Mouse (Mus musculus) embryonic facial prominence, embryonic 11.5 days (tissue): Measurements from ENCODE around the gene Lypd1. TPM values are rescaled to one million over a fixed set of nuclear protein-coding genes. Genes with fewer than 3 reads are reported as not detected.
A peak's percentile ranks its signal among the peaks of the same experiment; 100 is the strongest.

Source experiments
- ATAC-seq: fragments of 200-750 bp; cut with Nextera tagmentation; replicated peaks from 2 replicates; pipeline ENCODE4 v1.8.0; 2017; ENCODE audit warnings: low read depth; ENCODE audit not compliant: insufficient number of reproducible peaks, low FRiP score, low TSS enrichment
- DNase-seq: peaks from one replicate; pipeline ENCODE4 v3.0.0-alpha.2; 2015; ENCODE audit warnings: low spot score
- H3K27ac ChIP-seq: fragments of 300-500 bp; sonication (generic); replicated peaks from 2 replicates; pipeline ENCODE4 v1.5.1; 2014; ENCODE audit warnings: mild to moderate bottlenecking, low read depth, low read length, control low read depth
- H3K27me3 ChIP-seq: fragments of 300-500 bp; sonication (generic); 2 replicates; pipeline ENCODE4 v1.6.1; 2014; ENCODE audit warnings: mild to moderate bottlenecking, low read length, moderate library complexity, mixed read lengths; ENCODE audit not compliant: control insufficient read depth, insufficient read depth
- H3K36me3 ChIP-seq: fragments of 300-500 bp; sonication (generic); replicated peaks from 2 replicates; pipeline ENCODE4 v1.6.1; 2014; ENCODE audit warnings: low read depth, mild to moderate bottlenecking, low read length, moderate library complexity, mixed read lengths; ENCODE audit not compliant: control insufficient read depth, insufficient read depth
- H3K4me1 ChIP-seq: fragments of 300-500 bp; sonication (generic); 2 replicates; pipeline ENCODE4 v1.6.1; 2014; ENCODE audit warnings: low read length, mixed read lengths; ENCODE audit not compliant: control insufficient read depth, insufficient read depth
- H3K4me2 ChIP-seq: fragments of 300-500 bp; sonication (generic); 2 replicates; pipeline ENCODE4 v1.6.1; 2014; ENCODE audit warnings: low read depth, mild to moderate bottlenecking, control low read depth, low read length, moderate library complexity
- H3K4me3 ChIP-seq: fragments of 300-500 bp; sonication (generic); 2 replicates; pipeline ENCODE4 v1.5.1; 2014; ENCODE audit warnings: low read depth, low read length, control low read depth
- H3K9ac ChIP-seq: fragments of 300-500 bp; sonication (generic); replicated peaks from 2 replicates; pipeline ENCODE4 v1.6.1; 2014; ENCODE audit warnings: mild to moderate bottlenecking, control low read depth, low read length
- H3K9me3 ChIP-seq: fragments of 300-500 bp; sonication (generic); replicated peaks from 2 replicates; pipeline ENCODE4 v1.6.1; 2016; ENCODE audit warnings: mild to moderate bottlenecking, low read length, inconsistent platforms, mixed read lengths; ENCODE audit not compliant: control insufficient read depth
- WGBS: fragments of 180-500 bp; shearing (Covaris S2); extraction: QIAGEN DNeasy Blood & Tissue Kit; methylation state at CpG from one replicate; pipeline ENCODE4 v1.1.7; 2014; 5-methylcytosine and 5-hydroxymethylcytosine counted together
- polyA plus RNA-seq: library from polyadenylated mRNA; unstranded; fragments of >200 nt; fragmentation: Nextera tagmentation; extraction: Ambion mirVana; gene quantifications from 2 replicates; pipeline ENCODE4 v1.2.1, GENCODE M21; 2014

The Lypd1 gene
- polyA plus RNA-seq: 8.2 and 11.7 TPM in 2 replicates

DNA sequence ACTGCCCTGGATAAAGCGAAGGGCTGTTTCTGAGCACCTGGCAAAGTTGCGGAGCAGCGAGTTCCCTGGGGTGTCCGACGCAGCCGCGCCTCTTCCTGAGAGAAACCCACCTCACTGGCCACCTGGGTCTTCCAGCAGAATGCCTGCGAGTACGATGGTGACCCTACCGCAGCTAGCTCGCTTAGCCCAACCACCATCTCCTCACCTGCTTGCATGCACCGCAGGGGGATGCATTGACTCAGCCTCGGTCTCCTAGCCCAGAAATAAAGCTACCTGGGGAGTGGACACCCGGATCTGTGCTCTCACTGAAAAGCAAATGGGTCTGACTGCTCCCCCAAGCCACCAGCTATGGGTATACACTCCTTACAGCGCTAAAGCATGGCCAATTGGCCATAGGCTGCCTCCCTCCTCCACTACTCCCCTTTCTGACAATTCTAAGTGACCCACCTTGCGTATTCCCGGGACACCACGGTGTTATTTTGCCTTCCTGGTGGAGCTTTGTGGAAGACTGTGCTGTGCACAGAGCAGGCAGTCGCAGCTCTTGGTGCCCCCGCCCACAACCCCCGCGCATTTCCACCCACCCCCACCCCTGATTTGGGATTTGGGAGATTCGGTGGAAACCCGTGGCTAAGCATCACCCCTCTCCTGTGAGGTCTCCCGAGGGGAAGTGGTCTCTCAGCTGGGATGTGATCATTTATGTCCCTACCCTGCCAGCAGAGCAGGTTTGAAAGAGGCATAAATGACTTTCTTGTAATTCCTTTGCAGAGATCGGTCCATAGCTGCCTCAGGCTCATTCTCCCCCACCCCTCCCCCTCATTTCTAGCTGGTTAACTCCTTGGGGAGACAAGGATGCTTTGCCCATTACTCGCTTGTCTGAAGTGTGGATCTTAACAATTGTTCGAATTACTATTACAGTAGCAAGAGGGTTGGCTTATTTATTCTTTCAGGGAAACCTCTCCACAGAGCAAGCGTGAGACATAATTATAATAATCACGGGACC lies at the start of gene Lypd1:
TSS of gene Lypd1 (minus strand) at position 501 of the 1,000 bp plus-strand sequence.
- WGBS: 3% methylated on average over 30 of the region's 30 CpGs
- no peak within 1 kb of the TSS for H3K27ac ChIP-seq

DNA sequence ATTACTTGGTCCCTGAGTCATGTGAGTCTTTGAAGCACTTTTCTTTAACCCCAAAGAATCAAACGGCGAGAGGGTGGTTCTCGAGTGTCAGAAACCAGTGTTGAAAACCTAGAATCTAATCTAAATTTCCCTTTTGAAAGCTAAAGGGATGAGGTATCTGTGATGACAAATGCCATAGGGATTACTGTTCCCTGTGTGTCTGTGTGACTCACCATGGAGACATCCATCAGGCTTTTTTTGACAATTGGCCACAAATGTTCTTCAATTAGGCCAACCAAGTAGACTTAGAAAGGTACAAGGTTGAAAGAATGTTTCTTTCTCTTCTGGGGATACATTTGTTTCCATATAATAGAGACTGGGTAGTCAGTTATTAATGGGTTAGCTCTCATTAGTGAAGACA lies 38.1 kb upstream of the Lypd1 start:
- Histone ChIP-seq H3K4me1 (no peaks in the 10 kb centered on the region), H3K27me3 (no peaks in the 10 kb centered on the region), H3K4me3 (no peak overlapping the region), H3K36me3 (no peaks in the 10 kb centered on the region), H3K27ac (no peak overlapping the region), H3K9me3 (no peaks in the 10 kb centered on the region), H3K9ac (no peak overlapping the region), H3K4me2 (no peak overlapping the region)
- WGBS: 83% methylated on average over 3 of the region's 3 CpGs
- DNase-seq: no peak
- ATAC-seq: no peak

More for the DNA sequence above, at the start of gene Lypd1:
- H3K4me2 ChIP-seq: peak within 1 kb of the TSS; percentile 92
- peaks cover 21% of the 10 kb centered on the region for H3K27me3 ChIP-seq
- H3K36me3 ChIP-seq: no peaks in the 10 kb centered on the region
- peak within 1 kb of the TSS; percentile 50 for H3K4me3 ChIP-seq
- peak within 1 kb of the TSS; percentile 19; the same call in 1 of the 2 replicates for H3K9ac ChIP-seq
- ATAC-seq (no peak), DNase-seq (no peak)
- H3K4me1 ChIP-seq: peaks cover 2% of the 10 kb centered on the region; the same call in 1 of the 2 replicates
- no peaks in the 10 kb centered on the region for H3K9me3 ChIP-seq

GRCm38 (mm10) chr1:125949076-125949475 lies 36.2 kb upstream of the Lypd1 start:
- H3K4me2 ChIP-seq: no peak overlapping the region
- 76% methylated on average over 6 of the region's 6 CpGs for WGBS
- DNase-seq: no peak

DNA sequence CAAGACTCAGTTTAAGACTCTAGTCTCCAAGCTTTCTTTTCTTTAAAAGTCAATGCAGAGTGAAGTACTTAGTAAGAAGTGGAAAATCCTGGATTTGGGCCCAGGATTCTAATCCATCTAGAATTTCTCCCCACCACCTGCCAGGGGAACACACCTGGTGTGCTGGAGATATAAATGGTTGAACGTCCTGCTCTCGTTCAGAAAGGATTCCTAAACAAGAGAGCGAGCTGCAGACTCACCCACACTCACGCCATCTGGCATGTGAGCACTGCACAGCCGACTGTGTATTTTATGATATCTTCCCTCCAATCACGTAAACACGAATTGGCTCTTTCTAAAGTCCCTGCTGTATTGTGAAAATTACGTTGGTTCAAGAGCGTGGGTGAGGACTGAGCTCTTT lies 32.2 kb upstream of the Lypd1 start:
- 79% methylated on average over 9 of the region's 9 CpGs for whole genome bisulfite sequencing
- H3K4me1 ChIP-seq: no peaks in the 10 kb centered on the region
- H3K4me2 ChIP-seq: no peak overlapping the region
- no peak overlapping the region for H3K27ac ChIP-seq
- no peaks in the 10 kb centered on the region for H3K36me3 ChIP-seq
- no peak for DNase-seq
- H3K9ac ChIP-seq: no peak overlapping the region
- H3K27me3 ChIP-seq: no peaks in the 10 kb centered on the region
- ATAC-seq: no peak
- no peaks in the 10 kb centered on the region for H3K9me3 ChIP-seq
- no peak overlapping the region for H3K4me3 ChIP-seq

More at GRCm38 (mm10) chr1:125949076-125949475, 36.2 kb upstream of the Lypd1 start:
- ATAC-seq: no peak
- H3K27me3 ChIP-seq: no peaks in the 10 kb centered on the region
- H3K4me3 ChIP-seq: no peak overlapping the region
- H3K27ac ChIP-seq: no peak overlapping the region
- H3K36me3 ChIP-seq: no peaks in the 10 kb centered on the region
- no peaks in the 10 kb centered on the region for H3K4me1 ChIP-seq
- H3K9me3 ChIP-seq: no peaks in the 10 kb centered on the region
- no peak overlapping the region for H3K9ac ChIP-seq

GRCm38 (mm10) chr1:125943305-125943704 lies 30.4 kb upstream of the Lypd1 start:
- H3K9me3 ChIP-seq: no peaks in the 10 kb centered on the region
- no peaks in the 10 kb centered on the region for H3K4me1 ChIP-seq
- H3K4me2 ChIP-seq: no peak overlapping the region
- DNase-seq (no peak), ATAC-seq (no peak)
- no peaks in the 10 kb centered on the region for H3K27me3 ChIP-seq
- H3K36me3 ChIP-seq: no peaks in the 10 kb centered on the region
- H3K9ac ChIP-seq: no peak overlapping the region
- WGBS: 87% methylated on average over 1 of the region's 1 CpGs
- H3K27ac ChIP-seq: no peak overlapping the region
- no peak overlapping the region for H3K4me3 ChIP-seq

- Histone ChIP-seq H3K27ac (no peak overlapping the region), H3K4me1 (no peaks in the 10 kb centered on the region), H3K9ac (no peak overlapping the region), H3K4me3 (no peak overlapping the region), H3K4me2 (no peak overlapping the region), H3K9me3 (no peaks in the 10 kb centered on the region), H3K27me3 (no peaks in the 10 kb centered on the region), H3K36me3 (no peaks in the 10 kb centered on the region)
- WGBS: 98% methylated on average over 10 of the region's 10 CpGs
- DNase-seq (no peak), ATAC-seq (no peak)
Measured at GRCm38 (mm10) chr1:125925486-125925885, 12.6 kb upstream of the Lypd1 start.

- no peak for DNase-seq
- no peak for ATAC-seq
Measured at GRCm38 (mm10) chr1:125923062-125923461, 10.2 kb upstream of the Lypd1 start.

GRCm38 (mm10) chr1:125920696-125921095 lies 7.8 kb upstream of the Lypd1 start:
- ATAC-seq: no peak
- Histone ChIP-seq H3K36me3 (no peaks in the 10 kb centered on the region), H3K9me3 (no peaks in the 10 kb centered on the region), H3K4me3 (no peak overlapping the region), H3K27me3 (no peaks in the 10 kb centered on the region), H3K9ac (no peak overlapping the region), H3K4me2 (no peak overlapping the region), H3K4me1 (no peaks in the 10 kb centered on the region), H3K27ac (no peak overlapping the region)
- 87% methylated on average over 3 of the region's 3 CpGs for WGBS
- DNase-seq: no peak

More at GRCm38 (mm10) chr1:125923062-125923461, 10.2 kb upstream of the Lypd1 start:
- Histone ChIP-seq H3K4me3 (no peak overlapping the region), H3K27ac (no peak overlapping the region), H3K36me3 (no peaks in the 10 kb centered on the region), H3K27me3 (no peaks in the 10 kb centered on the region), H3K9me3 (no peaks in the 10 kb centered on the region), H3K4me1 (no peaks in the 10 kb centered on the region), H3K4me2 (no peak overlapping the region), H3K9ac (no peak overlapping the region)
- WGBS: 70% methylated on average over 2 of the region's 2 CpGs
